Mouse (Mus musculus): ENCODE measurements around the gene Mars. TPM values are rescaled to one million over a fixed set of nuclear protein-coding genes. Genes with fewer than 3 reads are reported as not detected.

Mars gene
- polyA plus RNA-seq, 1 experiment from 2014 or later: 191 TPM

- H3K27me3 ChIP-seq (ENCODE audit: poor library complexity, severe bottlenecking): no peaks in the 10 kb centered on the region
- H3K36me3 ChIP-seq (replicated peaks): peaks cover 65% of the 10 kb centered on the region
- 83% methylated on average over 7 of the region's 7 CpGs for WGBS
- H3K27ac ChIP-seq: peak overlapping the region; percentile 97; the same call in 1 of the 2 replicates
- no peaks in the 10 kb centered on the region for H3K9me3 ChIP-seq
- peaks cover 60% of the 10 kb centered on the region for H3K4me1 ChIP-seq
- DNase-seq (ENCODE audit: extremely low spot score, low spot score): no peak
- peak overlapping the region; percentile 79; the same call in 1 of the 2 replicates for H3K4me3 ChIP-seq
These were observed 25.4 kb downstream of the Mars start for GRCm38 (mm10) chr10:127286194-127286593.

GRCm38 (mm10) chr10:127285644-127286043 lies 25.9 kb downstream of the Mars start:
- Histone ChIP-seq H3K36me3 (replicated peaks) (peaks cover 71% of the 10 kb centered on the region), H3K9me3 (no peaks in the 10 kb centered on the region), H3K27me3 (ENCODE audit: poor library complexity, severe bottlenecking) (no peaks in the 10 kb centered on the region), H3K4me3 (peak overlapping the region; percentile 79; the same call in 1 of the 2 replicates), H3K27ac (peak overlapping the region; percentile 97), H3K4me1 (peaks cover 56% of the 10 kb centered on the region)
- 78% methylated on average over 13 of the region's 13 CpGs for WGBS
- DNase-seq (ENCODE audit: extremely low spot score, low spot score): no peak

- peak overlapping the region; percentile 97 for H3K27ac ChIP-seq
- H3K4me3 ChIP-seq: peak overlapping the region; percentile 79
- no peak for DNase-seq (ENCODE audit: extremely low spot score, low spot score)
- H3K4me1 ChIP-seq: peaks cover 50% of the 10 kb centered on the region
- no peaks in the 10 kb centered on the region for H3K27me3 ChIP-seq (ENCODE audit: poor library complexity, severe bottlenecking)
- peaks cover 78% of the 10 kb centered on the region for H3K36me3 ChIP-seq (replicated peaks)
- H3K9me3 ChIP-seq: no peaks in the 10 kb centered on the region
- 79% methylated on average over 11 of the region's 11 CpGs for WGBS
These were observed 26.7 kb downstream of the Mars start for GRCm38 (mm10) chr10:127284724-127285500.

- Histone ChIP-seq H3K36me3 (replicated peaks) (peaks cover 86% of the 10 kb centered on the region), H3K9me3 (no peaks in the 10 kb centered on the region), H3K4me3 (peak overlapping the region; percentile 7; the same call in 1 of the 2 replicates), H3K4me1 (peaks cover 43% of the 10 kb centered on the region), H3K27me3 (ENCODE audit: poor library complexity, severe bottlenecking) (no peaks in the 10 kb centered on the region), H3K27ac (no peak overlapping the region)
- no peak for DNase-seq (ENCODE audit: extremely low spot score, low spot score)
- 93% methylated on average over 7 of the region's 7 CpGs for WGBS
These were observed 27.4 kb downstream of the Mars start for GRCm38 (mm10) chr10:127284105-127284622.

- Histone ChIP-seq H3K4me3 (no peak overlapping the region), H3K36me3 (replicated peaks) (peaks cover 100% of the 10 kb centered on the region), H3K27me3 (ENCODE audit: poor library complexity, severe bottlenecking) (no peaks in the 10 kb centered on the region), H3K4me1 (peaks cover 34% of the 10 kb centered on the region), H3K27ac (0 out of 2 replicates have a peak overlapping the region, but pooled peaks have one; percentile 44), H3K9me3 (no peaks in the 10 kb centered on the region)
- no peak for DNase-seq (ENCODE audit: extremely low spot score, low spot score)
- WGBS: 88% methylated on average over 13 of the region's 13 CpGs
These were observed 28.9 kb downstream of the Mars start for GRCm38 (mm10) chr10:127282620-127283215.

- Histone ChIP-seq H3K27ac (no peak overlapping the region), H3K4me3 (no peak overlapping the region), H3K4me1 (peaks cover 20% of the 10 kb centered on the region), H3K36me3 (replicated peaks) (peaks cover 100% of the 10 kb centered on the region), H3K27me3 (ENCODE audit: poor library complexity, severe bottlenecking) (no peaks in the 10 kb centered on the region), H3K9me3 (no peaks in the 10 kb centered on the region)
- DNase-seq (ENCODE audit: extremely low spot score, low spot score): no peak
- WGBS: 91% methylated on average over 8 of the region's 8 CpGs
These were observed 30.3 kb downstream of the Mars start for GRCm38 (mm10) chr10:127281316-127281715.

GRCm38 (mm10) chr10:127279730-127280129 lies 31.9 kb downstream of the Mars start:
- Histone ChIP-seq H3K4me1 (peaks cover 5% of the 10 kb centered on the region), H3K9me3 (no peaks in the 10 kb centered on the region), H3K27me3 (ENCODE audit: poor library complexity, severe bottlenecking) (no peaks in the 10 kb centered on the region), H3K27ac (no peak overlapping the region), H3K4me3 (no peak overlapping the region), H3K36me3 (replicated peaks) (peaks cover 100% of the 10 kb centered on the region)
- DNase-seq (ENCODE audit: extremely low spot score, low spot score): no peak
- 88% methylated on average over 2 of the region's 2 CpGs for WGBS

GRCm38 (mm10) chr10:127274261-127275022 lies 37.1 kb downstream of the Mars start:
- H3K4me3 ChIP-seq: no peak overlapping the region
- H3K36me3 ChIP-seq (replicated peaks): peaks cover 97% of the 10 kb centered on the region
- no peaks in the 10 kb centered on the region for H3K27me3 ChIP-seq (ENCODE audit: poor library complexity, severe bottlenecking)
- no peaks in the 10 kb centered on the region for H3K9me3 ChIP-seq
- 0 out of 2 replicates have a peak, but pooled peaks cover 7% of the 10 kb centered on the region for H3K4me1 ChIP-seq
- DNase-seq (ENCODE audit: extremely low spot score, low spot score): no peak
- no peak overlapping the region for H3K27ac ChIP-seq
- 92% methylated on average over 11 of the region's 11 CpGs for WGBS

- no peaks in the 10 kb centered on the region for H3K9me3 ChIP-seq
- WGBS: 89% methylated on average over 5 of the region's 5 CpGs
- peaks cover 17% of the 10 kb centered on the region for H3K4me1 ChIP-seq
- no peak for DNase-seq (ENCODE audit: extremely low spot score, low spot score)
- H3K27me3 ChIP-seq (ENCODE audit: poor library complexity, severe bottlenecking): no peaks in the 10 kb centered on the region
- H3K27ac ChIP-seq: no peak overlapping the region
- H3K36me3 ChIP-seq (replicated peaks): peaks cover 93% of the 10 kb centered on the region
- H3K4me3 ChIP-seq: no peak overlapping the region
These were observed 39.2 kb downstream of the Mars start for GRCm38 (mm10) chr10:127272371-127272770.

GRCm38 (mm10) chr10:127269884-127270283 lies 41.7 kb downstream of the Mars start:
- no peak overlapping the region; the same call in 1 of the 2 replicates for H3K4me3 ChIP-seq
- peaks cover 68% of the 10 kb centered on the region for H3K36me3 ChIP-seq (replicated peaks)
- 81% methylated on average over 4 of the region's 4 CpGs for WGBS
- H3K9me3 ChIP-seq: no peaks in the 10 kb centered on the region
- H3K4me1 ChIP-seq: peaks cover 31% of the 10 kb centered on the region
- H3K27ac ChIP-seq: 0 out of 2 replicates have a peak overlapping the region, but pooled peaks have one; percentile 13
- H3K27me3 ChIP-seq (ENCODE audit: poor library complexity, severe bottlenecking): peaks cover 3% of the 10 kb centered on the region
- DNase-seq (ENCODE audit: extremely low spot score, low spot score): no peak

- peaks cover 12% of the 10 kb centered on the region for H3K27me3 ChIP-seq (ENCODE audit: poor library complexity, severe bottlenecking)
- H3K4me1 ChIP-seq: peaks cover 31% of the 10 kb centered on the region
- no peak overlapping the region for H3K27ac ChIP-seq
- no peaks in the 10 kb centered on the region for H3K9me3 ChIP-seq
- no peak for DNase-seq (ENCODE audit: extremely low spot score, low spot score)
- no peak overlapping the region for H3K4me3 ChIP-seq
- 90% methylated on average over 12 of the region's 12 CpGs for WGBS
- peaks cover 59% of the 10 kb centered on the region for H3K36me3 ChIP-seq (replicated peaks)
These were observed 42.5 kb downstream of the Mars start for GRCm38 (mm10) chr10:127269036-127269435.

- H3K36me3 ChIP-seq (replicated peaks): peaks cover 54% of the 10 kb centered on the region
- H3K27me3 ChIP-seq (ENCODE audit: poor library complexity, severe bottlenecking): peaks cover 18% of the 10 kb centered on the region
- no peaks in the 10 kb centered on the region for H3K9me3 ChIP-seq
- 87% methylated on average over 5 of the region's 5 CpGs for WGBS
- no peak for DNase-seq (ENCODE audit: extremely low spot score, low spot score)
- peaks cover 30% of the 10 kb centered on the region for H3K4me1 ChIP-seq
- no peak overlapping the region for H3K27ac ChIP-seq
- H3K4me3 ChIP-seq: no peak overlapping the region
These were observed 43.2 kb downstream of the Mars start for GRCm38 (mm10) chr10:127268401-127268800.
